Mouse (Mus musculus): ENCODE data around the gene Tcte1. TPM values are rescaled to one million over a fixed set of nuclear protein-coding genes. Genes with fewer than 3 reads are reported as not detected.

Tcte1 gene
- 2.0 and 2.1 TPM in 2 replicates for polyA plus RNA-seq (2012; rRNA removed)

GRCm38 (mm10) chr17:45523263-45523662 lies at the start of gene Tcte1:
Tcte1 (plus strand) TSS chr17:45523434.
- DNase-seq (ENCODE audit: extremely low spot score in 1 of 2, low spot score in 1 of 2), result no peak

- no peak for DNase-seq (ENCODE audit: extremely low spot score in 1 of 2, low spot score in 1 of 2)
These were observed 49.6 kb upstream of the Tcte1 start for GRCm38 (mm10) chr17:45473667-45474066.

GRCm38 (mm10) chr17:45474146-45474545 lies 49.1 kb upstream of the Tcte1 start:
- no peak for DNase-seq (ENCODE audit: extremely low spot score in 1 of 2, low spot score in 1 of 2)

- peak; percentile 86 to 88 for DNase-seq (ENCODE audit: extremely low spot score in 1 of 2, low spot score in 1 of 2)
These were observed 48.4 kb upstream of the Tcte1 start, which contains the start of gene Spats1 for GRCm38 (mm10) chr17:45474669-45475465. Spats1 (minus strand) TSS chr17:45475415.

GRCm38 (mm10) chr17:45478234-45478825 lies 44.9 kb upstream of the Tcte1 start:
- peak; percentile 44 to 93 for DNase-seq (ENCODE audit: extremely low spot score in 1 of 2, low spot score in 1 of 2)

GRCm38 (mm10) chr17:45480429-45480828 lies 42.8 kb upstream of the Tcte1 start:
- DNase-seq (ENCODE audit: extremely low spot score in 1 of 2, low spot score in 1 of 2), result no peak

GRCm38 (mm10) chr17:45485581-45485980 lies 37.7 kb upstream of the Tcte1 start:
- DNase-seq (ENCODE audit: extremely low spot score in 1 of 2, low spot score in 1 of 2), result peak in 1 of 2 experiments; percentile 35

GRCm38 (mm10) chr17:45487216-45487615 lies 36.0 kb upstream of the Tcte1 start:
- no peak for DNase-seq (ENCODE audit: extremely low spot score in 1 of 2, low spot score in 1 of 2)

- no peak for DNase-seq (ENCODE audit: extremely low spot score in 1 of 2, low spot score in 1 of 2)
These were observed 34.6 kb upstream of the Tcte1 start for GRCm38 (mm10) chr17:45488321-45489254.

GRCm38 (mm10) chr17:45489736-45490135 lies 33.5 kb upstream of the Tcte1 start:
- no peak for DNase-seq (ENCODE audit: extremely low spot score in 1 of 2, low spot score in 1 of 2)

- DNase-seq (ENCODE audit: extremely low spot score in 1 of 2, low spot score in 1 of 2), result no peak
These were observed 32.6 kb upstream of the Tcte1 start for GRCm38 (mm10) chr17:45490532-45491154.

- DNase-seq (ENCODE audit: extremely low spot score in 1 of 2, low spot score in 1 of 2), result no peak
These were observed 27.8 kb upstream of the Tcte1 start for GRCm38 (mm10) chr17:45495398-45495797.

- DNase-seq (ENCODE audit: extremely low spot score in 1 of 2, low spot score in 1 of 2), result no peak
These were observed 24.8 kb upstream of the Tcte1 start for GRCm38 (mm10) chr17:45498397-45498796.

GRCm38 (mm10) chr17:45499516-45499915 lies 23.7 kb upstream of the Tcte1 start:
- no peak for DNase-seq (ENCODE audit: extremely low spot score in 1 of 2, low spot score in 1 of 2)

GRCm38 (mm10) chr17:45500981-45501380 lies 22.3 kb upstream of the Tcte1 start:
- DNase-seq (ENCODE audit: extremely low spot score in 1 of 2, low spot score in 1 of 2), result no peak

- DNase-seq (ENCODE audit: extremely low spot score in 1 of 2, low spot score in 1 of 2), result no peak
These were observed 20.9 kb upstream of the Tcte1 start for GRCm38 (mm10) chr17:45502324-45502723.

- DNase-seq (ENCODE audit: extremely low spot score in 1 of 2, low spot score in 1 of 2), result no peak
These were observed 19.8 kb upstream of the Tcte1 start for GRCm38 (mm10) chr17:45503301-45503973.

- DNase-seq (ENCODE audit: extremely low spot score in 1 of 2, low spot score in 1 of 2), result no peak
These were observed 17.2 kb upstream of the Tcte1 start for GRCm38 (mm10) chr17:45505941-45506465.

- DNase-seq (ENCODE audit: extremely low spot score in 1 of 2, low spot score in 1 of 2), result peak; percentile 77 to 93
These were observed 16.5 kb upstream of the Tcte1 start, which contains the start of gene Aars2 for GRCm38 (mm10) chr17:45506700-45507189. Aars2 (plus strand) TSS chr17:45506841.

All from frontal cortex, adult 2 months (tissue).